Mouse (Mus musculus) thymus, postnatal 25 days (tissue): ENCODE measurements around the gene Xpo4.
A peak's percentile ranks its signal among the peaks of the same experiment; 100 is the strongest.
"Not testable (repeated sequence)": the region's sequence is repeated elsewhere in the genome, so short reads cannot be mapped to it uniquely, and the experiment has no call there.

Experiments used
- DNase-seq: peaks from one replicate; pipeline ENCODE4 v3.0.0; 2022

Gene Xpo4

DNA sequence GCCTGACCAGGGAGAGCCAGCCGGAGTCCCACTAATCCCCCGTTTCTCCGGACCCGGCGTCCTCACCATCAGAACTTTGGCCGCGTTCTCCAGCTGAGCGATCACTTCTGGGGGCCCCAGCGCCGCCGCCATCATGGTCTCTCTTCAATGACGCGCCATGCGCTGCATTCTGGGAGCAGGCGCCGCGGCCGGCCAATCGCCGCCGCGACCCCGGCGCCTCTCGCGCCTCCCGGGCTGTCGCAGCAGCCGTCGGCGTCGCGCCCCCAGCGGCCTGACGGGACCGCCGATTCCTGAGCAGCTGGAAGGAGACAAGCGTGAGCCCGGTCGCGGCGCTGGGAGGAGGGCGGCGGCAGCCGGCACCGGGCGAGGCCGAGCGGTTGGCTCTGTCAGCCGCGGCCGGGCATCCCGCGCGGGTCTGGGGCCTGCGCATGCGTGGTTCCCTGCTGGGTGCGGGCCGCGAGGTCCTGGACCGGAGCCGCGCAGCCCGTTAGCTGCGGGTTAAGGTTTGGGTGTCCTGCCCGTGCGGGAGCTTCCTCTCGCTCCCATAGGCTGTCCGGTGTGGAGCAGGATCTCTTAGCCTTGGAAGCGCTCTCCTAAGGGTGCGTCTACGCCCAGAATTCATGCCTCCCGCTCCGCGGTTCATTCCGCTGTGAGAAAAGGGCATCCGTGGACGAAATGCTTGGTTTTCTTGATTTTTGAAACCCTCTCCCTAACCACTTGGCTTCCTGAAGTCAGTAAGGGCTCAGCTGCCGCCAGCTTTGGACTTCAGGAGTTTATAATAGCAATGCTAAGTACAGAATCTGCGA lies at the start of gene Xpo4:
Gene Xpo4 (minus strand): TSS at position 609 of the 806 bp plus-strand sequence.
- peak; percentile 85 for DNase-seq

DNA sequence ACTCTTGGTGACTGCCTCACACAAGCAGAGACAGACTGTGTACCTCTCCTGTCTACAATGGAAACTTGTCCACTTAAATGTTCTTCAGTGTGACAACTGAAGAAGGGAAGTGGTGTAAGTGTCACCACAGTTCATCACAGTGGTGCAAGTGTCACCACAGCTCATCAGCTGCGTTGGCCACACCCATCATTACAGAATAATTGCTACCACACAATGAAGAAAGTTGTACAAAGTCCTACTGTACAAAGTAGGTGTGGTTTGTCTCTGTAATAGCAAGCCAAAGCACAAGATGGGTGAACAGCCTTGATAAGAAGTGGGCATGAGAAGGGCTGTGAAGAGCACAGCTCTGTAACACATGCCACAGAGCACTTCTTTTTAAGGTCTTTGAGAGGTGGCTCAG lies 47.7 kb upstream of the Xpo4 start:
- no peak for DNase-seq

DNA sequence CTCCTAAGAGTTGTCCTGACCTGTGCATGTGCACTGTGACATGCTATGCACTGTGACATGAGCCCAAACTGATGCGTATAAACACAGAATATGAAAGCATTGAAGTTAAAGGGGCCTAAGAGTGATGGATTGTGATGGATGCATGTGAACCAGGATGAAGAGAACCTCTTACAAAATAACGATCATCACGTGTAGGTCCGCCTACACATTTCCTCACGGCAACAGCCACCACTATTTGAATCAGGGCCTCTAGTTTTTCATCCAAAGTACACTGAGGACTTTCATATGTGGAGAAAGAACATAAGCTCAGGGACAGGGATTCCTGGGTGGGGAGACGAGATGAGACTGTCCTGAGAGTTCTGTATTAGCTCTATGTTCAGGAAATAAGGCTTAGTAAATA lies 45.8 kb upstream of the Xpo4 start:
- no peak for DNase-seq

DNA sequence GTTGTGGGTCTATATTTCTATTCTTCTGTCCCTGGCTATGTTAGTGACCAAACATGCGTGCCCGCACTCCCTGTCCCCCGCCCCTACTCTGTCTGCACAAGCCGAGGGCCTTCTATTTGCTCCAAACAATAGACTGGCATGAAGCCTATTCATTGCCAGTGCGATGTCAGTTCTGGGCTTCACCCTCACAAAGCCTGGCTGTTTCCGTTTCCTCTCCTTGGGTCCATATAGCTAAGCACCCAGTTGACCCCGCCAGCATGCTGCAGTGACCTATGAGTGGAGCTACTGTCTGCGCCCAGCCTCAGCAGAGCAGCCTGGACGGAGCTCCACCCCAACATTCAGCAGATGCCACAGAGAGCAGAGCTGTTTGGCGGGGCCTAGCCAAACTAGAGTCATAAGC lies 43.9 kb upstream of the Xpo4 start:
- DNase-seq, result no peak

DNA sequence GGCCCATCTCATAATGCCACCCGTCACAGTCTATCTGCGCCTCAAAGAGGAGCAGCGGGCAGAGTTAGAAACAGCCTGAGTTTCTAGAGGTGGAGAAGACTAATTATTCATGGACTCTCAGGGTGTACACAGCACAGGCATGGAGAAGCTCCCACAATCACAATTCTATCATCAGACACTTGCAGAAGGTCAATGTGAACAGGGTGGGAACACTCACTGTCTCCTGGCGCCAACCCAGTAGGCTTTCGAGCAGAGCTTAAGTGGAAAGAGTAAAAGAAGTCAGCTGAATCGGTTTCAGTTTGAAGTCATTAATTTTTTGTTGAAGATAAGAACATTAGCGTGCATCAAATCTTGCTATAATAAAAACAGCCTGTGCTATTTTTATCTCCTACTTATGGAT lies 43.4 kb upstream of the Xpo4 start:
- DNase-seq, result no peak

DNA sequence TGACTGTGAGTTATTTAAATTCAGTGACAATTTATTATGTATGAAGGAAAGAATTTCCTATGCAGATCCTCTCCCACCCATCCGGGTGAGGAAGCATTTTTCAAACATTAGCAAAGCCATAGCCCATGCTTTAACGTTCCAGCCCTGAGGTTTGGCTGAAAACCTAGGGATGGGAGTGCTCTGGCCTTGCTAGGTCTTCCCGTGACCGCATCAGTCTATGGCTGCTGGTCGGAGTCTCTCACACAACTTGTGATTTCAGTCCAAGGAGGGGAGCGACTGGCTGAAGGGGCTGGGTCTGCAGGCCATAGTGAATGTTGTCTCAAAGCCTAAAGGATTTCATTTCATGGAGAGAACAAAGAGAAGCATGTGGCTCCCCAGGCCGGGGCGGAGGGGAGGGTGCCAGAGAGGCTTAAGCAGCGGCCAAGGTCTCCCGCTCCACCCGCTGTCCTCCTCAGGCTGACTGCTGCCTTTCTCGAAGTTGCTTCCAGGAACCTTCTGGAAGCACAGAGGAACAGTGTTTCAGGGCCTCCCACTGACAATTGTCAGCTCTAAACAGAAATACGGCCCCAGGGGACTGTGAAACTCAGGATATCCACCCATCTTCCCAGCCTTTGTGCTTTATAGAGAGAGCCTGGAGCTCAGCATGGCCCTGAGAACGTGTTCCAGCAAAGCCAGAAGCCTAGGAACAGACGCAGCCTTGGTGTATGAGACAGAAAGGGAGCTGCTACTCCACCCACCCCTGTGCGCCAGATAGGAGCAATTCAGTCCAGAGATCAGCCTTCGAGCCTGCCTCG lies 42.1 kb upstream of the Xpo4 start:
- DNase-seq, result no peak

DNA sequence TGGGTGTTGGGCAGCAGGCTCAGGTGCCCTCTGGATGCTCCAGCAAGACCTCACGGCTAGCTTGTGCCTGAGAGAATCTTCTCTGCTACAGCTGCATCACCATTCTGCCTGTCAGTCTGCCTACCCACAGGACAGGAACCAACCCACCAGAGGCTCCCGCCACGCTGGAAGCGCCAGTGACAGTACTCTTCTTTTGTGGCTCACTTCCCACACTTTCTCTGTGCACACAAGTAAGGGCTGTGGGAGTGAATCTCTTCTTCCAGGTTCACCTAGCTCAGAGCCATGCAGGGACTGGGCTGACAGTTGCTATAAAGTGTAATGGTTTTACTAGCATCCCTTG lies 41.5 kb upstream of the Xpo4 start:
- no peak for DNase-seq

DNA sequence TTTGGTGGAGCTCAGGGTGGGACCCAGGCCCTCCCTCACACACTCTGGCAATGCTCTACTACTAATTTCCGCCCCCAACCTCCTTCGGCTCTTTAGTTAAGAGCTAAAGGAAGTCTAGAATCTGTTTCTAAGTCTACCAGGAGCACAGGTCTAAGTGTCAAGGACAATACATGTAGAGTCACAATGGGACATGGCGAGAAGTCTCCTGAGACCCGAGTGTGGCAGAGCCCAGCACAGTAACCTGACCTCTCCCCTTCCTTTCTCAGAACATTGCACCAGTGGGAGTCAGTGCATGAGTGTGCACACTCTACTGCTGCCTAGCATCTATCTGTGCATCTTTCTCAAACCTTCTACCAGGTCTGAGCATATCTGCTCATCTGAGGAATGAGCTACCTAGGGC lies 40.5 kb upstream of the Xpo4 start:
- DNase-seq, result no peak

DNA sequence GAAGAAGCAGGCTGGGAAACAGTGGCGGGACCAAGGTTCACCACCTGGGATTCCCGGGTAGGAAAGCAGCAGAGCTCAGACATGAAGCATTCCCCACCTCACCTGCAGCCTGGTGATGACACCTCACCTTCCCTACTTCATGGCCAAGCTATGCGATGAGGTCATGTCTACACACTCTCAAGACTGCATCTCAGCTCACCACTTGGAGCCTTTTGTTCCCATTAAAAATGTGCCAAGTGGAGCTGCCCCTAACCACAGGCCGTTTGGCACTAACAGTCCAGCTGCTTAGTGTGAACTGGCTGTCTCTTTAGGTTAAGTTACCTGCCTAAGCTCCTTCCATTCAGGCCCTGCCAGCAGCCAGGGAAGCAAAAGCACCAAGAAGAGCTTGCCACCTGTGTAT lies 39.8 kb upstream of the Xpo4 start:
- no peak for DNase-seq

DNA sequence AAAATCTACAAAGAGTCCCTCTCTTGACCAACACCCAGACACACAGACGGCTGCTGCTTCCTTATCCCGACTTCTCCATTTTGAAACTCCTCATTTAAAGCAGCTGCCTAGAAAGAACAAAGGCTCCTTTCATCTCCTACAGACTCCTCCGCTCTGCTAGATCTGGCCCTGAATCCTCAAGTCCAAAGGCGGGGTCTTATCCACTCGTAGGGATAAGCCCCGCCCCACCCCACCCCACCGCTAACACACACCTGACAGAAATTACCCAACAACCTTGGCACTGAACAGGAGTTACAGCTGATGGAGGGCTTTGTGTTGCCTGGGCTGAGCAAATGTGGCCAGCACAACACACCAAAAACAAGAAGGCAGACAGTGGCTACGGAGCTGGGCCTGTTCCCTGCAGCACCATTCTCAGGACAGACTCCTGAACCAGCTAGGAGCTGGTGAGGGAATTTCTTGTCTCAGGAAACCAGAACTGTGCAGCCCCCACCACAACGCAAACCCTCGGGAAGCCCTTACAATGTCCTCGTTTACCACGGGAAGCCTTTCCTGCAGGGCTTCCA lies 36.8 kb upstream of the Xpo4 start:
- no peak for DNase-seq

DNA sequence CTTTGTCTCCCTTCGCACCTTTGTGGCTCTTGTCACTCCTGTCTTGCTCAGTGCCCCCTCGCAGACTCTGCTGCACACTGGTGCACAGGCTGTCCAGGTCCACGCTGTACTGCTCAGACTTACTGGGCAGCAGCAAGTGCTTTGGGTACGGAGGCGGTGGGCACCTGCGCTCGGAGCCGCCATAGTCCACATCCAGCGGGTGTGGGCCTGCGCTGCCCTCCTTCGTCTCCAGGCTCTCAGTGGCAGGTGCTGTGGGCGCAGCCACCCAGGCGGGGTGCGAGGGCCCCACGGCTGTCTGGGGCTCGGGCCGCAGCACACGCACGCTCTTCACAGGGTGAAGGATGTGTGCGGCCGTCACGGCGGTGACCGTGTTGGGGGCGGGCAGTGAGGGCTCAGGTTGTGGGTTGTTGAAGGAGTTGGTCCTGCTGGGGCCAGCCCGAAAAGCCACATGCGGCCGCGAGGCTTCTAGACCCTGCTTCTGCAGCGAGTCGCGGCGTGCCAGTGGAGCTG lies 34.3 kb upstream of the Xpo4 start:
- DNase-seq, result no peak

DNA sequence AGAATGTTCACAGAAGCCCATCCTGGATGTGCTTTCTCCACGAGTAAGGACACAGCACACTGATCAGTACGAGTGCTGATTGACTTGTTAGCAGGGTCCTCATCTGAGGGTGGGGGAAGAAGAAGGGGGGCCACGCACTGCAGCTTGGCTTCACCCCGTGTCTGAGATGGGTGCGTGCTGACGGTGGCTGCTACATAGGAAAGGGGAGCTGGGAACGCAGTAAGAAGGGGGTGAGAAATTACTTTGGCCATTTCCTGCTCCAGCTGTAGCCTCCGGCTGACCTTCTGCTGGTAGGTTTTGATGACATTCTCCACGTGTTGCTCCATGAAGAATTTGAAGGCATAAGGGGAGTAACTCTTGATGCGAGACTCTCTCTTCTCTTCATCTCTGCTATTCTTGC lies 33.8 kb upstream of the Xpo4 start:
- no peak for DNase-seq

DNA sequence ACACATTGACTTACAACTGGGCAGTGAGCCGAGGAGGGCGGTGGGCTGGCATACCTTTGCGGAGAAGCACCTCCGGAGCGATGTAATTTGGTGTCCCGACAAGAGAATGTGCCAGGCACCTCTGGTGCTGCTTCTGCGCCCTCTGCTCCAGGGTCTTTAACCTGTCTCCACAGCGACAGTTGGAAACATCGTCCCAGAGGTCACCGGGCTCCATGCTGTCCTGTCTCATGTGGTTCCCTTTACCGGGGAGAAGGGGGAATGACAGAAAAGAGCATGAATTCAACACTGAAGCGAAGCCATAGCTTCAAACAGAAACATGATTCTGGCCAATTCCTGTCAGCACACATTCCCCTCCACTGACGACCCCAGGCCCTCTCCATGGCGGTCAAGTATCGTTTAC lies 30.8 kb upstream of the Xpo4 start:
- no peak for DNase-seq

DNA sequence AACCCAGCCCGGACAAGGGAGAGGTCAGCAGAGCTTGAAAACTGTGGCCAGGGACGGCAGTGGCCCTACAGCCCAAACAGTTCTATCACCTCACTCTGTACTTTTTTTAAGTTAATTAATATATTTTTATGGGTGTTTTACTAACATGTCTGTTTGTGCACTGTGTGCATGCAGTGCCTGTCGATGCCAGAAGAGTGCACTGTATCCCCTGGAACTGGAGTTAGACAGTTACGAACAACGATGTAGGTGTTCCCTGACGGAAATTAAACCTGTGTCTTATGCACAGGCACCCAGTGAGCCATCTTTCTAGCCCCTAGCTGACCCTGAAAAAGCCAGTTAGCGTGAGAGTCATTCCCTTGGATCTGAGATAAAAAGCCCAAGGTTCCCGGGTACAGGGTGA lies 30.3 kb upstream of the Xpo4 start:
- no peak for DNase-seq

DNA sequence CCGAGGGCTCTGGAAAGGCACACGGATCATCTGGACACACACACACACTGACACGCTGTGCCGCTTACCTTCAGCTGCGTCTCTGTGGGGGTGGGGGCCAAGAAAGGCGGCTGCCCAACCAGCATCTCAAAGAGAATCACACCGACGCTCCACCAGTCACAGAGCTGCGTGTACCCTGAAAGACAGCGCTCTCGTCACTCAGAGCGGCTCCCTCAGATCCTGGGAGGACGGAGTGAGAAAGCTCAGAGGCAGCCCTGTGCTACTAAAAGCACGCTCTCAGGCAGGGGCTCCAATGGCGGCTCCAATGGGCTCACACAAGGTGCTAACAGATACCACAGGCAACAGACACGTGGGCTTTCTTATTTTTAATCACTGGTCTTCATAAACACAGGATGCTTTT lies 29.0 kb upstream of the Xpo4 start:
- no peak for DNase-seq

DNA sequence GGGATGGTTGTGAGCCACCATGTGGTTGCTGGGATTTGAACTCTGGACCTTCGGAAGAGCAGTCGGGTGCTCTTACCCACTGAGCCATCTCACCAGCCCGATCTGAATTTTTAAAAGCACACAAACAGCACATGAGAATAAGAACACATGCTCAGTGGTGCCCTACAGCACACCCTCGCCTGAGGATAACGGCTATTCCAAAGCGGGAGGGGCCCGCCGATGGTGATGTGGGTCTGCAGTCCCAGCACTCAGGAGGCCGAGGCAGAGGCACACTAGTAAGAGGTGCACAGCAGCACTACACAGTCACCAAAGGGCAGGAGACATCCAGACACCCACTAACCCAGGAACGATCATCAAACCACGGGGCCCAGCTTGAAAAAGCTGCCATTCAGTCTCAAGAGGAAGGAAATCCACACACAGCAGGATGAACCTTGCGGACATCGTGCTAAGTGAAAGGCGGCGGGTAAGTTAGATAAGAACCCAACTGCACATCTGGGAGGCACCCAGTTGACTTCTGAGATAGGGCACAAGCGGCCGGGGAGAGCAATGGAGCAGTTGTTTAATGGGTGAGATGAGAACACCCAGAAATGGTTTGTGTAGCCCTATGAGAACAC lies 27.4 kb upstream of the Xpo4 start:
- no peak for DNase-seq

DNA sequence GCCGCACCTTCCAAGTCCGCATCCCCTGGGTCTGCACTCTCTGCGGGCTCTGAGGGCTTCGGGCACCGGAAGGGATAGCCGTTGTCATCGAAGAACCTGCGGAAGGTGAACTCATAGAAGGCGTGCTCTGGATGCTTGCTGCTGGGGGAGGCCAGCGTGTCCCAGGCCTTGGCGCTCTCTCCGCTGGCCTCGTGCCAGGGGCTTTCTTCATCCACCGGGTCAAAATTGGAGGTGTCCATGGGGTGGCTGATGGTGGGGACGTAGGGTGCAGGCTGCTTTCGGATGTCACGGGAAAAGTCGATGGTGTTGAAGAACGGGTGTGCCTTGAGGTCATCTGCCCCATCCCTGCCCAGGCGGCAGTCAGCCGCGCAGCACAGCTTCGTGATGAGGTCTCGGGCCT lies 26.1 kb upstream of the Xpo4 start:
- no peak for DNase-seq

DNA sequence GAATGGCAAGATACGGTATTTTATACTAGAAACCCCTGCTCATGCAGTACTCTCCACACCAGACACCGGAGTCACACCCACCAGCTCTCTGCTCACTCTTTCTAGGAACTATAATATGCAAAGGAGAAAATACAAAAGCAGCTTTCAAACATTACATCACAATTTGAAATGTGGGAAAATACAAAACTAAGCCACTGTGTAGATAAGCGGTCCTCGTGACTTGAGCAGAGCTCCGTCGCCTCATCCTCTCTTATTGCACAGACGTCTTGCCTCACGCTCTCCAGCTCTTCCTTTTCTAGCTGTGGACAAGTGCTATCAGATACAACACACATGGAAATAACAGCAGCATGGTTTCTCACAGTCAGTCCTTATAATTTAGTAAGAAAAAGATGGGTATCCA lies 25.5 kb upstream of the Xpo4 start:
- no peak for DNase-seq

DNA sequence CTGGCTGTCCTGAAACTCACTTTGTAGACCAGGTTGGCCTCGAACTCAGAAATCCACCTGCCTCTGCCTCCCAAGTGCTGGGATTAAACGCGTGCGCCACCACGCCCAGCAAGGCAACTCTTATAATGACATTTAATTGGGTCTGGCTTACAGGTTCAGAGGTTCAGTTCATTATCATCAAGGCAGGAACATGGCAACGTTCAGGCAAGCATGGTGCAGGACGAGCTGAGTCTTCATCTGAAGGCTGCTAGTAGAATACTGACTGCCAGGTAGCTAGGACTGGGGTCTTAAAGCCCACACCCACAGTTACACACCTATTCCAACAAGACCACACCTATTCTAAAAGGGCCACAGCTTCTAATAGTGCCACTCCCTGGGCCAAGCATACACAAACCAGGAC lies 22.8 kb upstream of the Xpo4 start:
- not testable (repeated sequence) for DNase-seq

DNA sequence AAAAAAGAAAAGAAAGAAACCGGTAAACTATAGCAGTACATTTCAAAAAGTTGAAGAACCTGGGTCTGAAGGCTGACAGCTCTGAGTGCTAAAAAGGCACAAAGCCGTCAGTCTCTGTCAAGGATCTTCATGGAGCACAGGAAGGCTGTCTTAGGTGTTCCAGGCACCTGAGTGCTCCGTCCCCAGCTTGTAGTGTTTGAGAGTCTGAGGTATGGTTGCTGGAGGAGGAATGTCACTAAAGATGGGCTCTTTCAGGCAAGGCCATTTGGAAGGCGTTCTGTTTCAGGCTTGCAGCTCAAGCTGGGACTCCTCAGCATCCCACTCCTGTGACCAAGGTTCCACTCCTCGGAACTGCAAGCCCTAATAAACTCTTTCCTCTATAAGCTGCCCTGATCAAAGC lies 22.2 kb upstream of the Xpo4 start:
- DNase-seq, result no peak

DNA sequence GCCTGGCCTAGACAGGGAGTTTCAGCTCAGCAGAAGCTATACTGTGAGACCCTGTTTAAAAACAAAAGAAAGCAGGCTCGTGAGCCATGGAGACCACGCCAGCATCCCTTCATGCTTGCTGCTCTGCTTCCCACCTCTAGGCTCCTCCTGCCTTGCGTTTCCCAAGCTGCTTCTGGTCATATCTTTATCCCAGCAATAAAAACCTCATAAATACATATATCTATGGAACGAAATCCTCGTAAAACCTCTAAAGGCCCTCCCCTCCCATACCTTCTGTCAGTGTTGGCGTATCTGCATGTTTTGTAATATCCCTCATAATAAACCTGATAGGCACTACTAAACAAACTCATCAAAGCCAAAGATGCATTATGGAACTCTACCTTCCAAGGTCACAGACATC lies 21.4 kb upstream of the Xpo4 start:
- DNase-seq, result no peak

DNA sequence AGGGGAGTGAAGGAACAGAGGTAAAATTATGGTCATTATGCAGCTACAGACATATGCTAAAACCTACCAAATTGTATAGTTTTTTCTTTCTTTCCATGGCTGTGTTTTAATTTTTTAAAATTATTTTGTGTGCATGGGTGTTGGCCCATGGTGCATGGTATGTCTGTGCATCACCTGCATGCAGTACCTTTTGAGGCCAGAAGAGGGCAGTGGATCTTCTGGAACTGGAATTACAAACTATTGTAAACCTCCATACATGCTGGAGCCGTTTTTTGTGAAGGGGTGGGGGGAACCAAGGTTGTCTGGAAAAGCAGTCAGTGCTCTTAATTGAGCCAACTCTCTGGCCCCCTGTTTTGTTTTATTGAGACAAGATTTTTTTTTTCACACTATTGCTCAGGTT lies 19.3 kb upstream of the Xpo4 start:
- DNase-seq, result peak; percentile 75

DNA sequence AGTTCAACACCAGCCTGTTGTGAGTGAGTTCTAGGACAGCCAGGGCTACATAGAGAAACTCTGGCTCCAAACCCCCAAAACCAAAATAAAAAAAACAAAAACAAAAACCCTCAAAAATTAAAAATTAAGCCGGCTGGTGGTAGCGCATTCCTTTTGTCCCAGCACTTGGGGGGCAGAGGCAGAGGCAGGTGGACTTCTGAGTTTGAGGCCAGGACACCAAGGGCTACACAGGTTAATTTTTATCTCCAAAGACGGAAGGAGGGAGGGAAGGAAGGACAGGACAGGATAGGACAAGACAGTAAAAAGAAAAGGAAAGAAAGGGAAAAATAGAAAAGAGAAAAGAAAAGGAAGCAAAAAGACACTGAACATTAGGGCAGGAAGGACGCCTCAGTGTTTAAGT lies 17.5 kb upstream of the Xpo4 start:
- no peak for DNase-seq
